Mouse (Mus musculus) testis, adult 2 months (tissue): ENCODE measurements at regions not wholly inside any gene's neighbourhood (a gene's known extent, or its start where the extent isn't known, plus 50 kb on each side); places are given as distances from the start of the nearest gene placed in this dataset.

ENCODE experiments used
- H3K27ac ChIP-seq: fragments of 200-500 bp; 2 replicates; pipeline ENCODE4 v1.5.1; 2012; ENCODE audit warnings: low read depth, low read length; ENCODE audit not compliant: control insufficient read depth, insufficient read depth
- H3K27me3 ChIP-seq: fragments of 200-500 bp; 2 replicates; pipeline ENCODE4 v1.6.1; 2012; ENCODE audit warnings: mild to moderate bottlenecking, low read length, moderate library complexity; ENCODE audit not compliant: control insufficient read depth, insufficient read depth
- H3K36me3 ChIP-seq: fragments of 200-500 bp; 2 replicates; pipeline ENCODE4 v1.6.1; 2012; ENCODE audit warnings: mild to moderate bottlenecking, low read length; ENCODE audit not compliant: control insufficient read depth, insufficient read depth
- H3K4me1 ChIP-seq: fragments of 200-500 bp; 2 replicates; pipeline ENCODE4 v1.6.1; 2012; ENCODE audit warnings: low read length; ENCODE audit not compliant: control insufficient read depth, insufficient read depth
- H3K4me3 ChIP-seq: fragments of 200-500 bp; 2 replicates; pipeline ENCODE4 v1.5.1; 2012; ENCODE audit warnings: low read depth, mild to moderate bottlenecking, low read length, moderate library complexity, mixed read lengths; ENCODE audit not compliant: control insufficient read depth
- CTCF ChIP-seq: fragments of 200-500 bp; IDR thresholded peaks from 2 replicates; pipeline ENCODE4 v1.5.1; 2012; ENCODE audit warnings: low read depth, mild to moderate bottlenecking, inconsistent platforms, low read length, moderate library complexity; ENCODE audit not compliant: control insufficient read depth, insufficient read depth, insufficient replicate concordance
- POLR2A ChIP-seq: fragments of 200-500 bp; IDR thresholded peaks from 2 replicates; pipeline ENCODE4 v1.6.1; 2012; ENCODE audit warnings: low read depth, mild to moderate bottlenecking, inconsistent platforms, low read length, moderate library complexity; ENCODE audit not compliant: control insufficient read depth

DNA sequence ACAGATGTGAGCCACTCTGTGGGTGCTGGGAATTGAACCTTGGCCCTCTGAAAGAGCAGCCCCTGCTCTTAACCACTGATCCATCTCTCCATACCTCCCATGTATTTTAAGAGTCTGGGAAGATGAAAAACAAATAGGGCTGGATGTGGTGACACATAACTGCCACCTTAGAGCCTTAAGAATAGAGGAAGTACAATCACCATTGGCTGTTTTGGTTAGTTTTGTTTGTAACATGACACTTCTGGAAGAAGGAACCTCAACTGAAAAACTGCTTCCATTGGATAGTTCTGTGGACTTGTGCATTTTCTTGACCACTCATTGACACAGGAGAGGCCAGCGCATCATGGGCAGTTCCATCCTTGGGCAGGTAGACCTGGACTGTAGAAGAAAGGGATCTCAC is 100.7 kb upstream of the Tet2 start:
- Histone ChIP-seq H3K27ac (no peak overlapping the region), H3K4me1 (no peaks in the 10 kb centered on the region), H3K27me3 (no peaks in the 10 kb centered on the region), H3K36me3 (no peaks in the 10 kb centered on the region), H3K4me3 (no peak overlapping the region)
- TF ChIP-seq POLR2A (no peak), CTCF (no peak)

DNA sequence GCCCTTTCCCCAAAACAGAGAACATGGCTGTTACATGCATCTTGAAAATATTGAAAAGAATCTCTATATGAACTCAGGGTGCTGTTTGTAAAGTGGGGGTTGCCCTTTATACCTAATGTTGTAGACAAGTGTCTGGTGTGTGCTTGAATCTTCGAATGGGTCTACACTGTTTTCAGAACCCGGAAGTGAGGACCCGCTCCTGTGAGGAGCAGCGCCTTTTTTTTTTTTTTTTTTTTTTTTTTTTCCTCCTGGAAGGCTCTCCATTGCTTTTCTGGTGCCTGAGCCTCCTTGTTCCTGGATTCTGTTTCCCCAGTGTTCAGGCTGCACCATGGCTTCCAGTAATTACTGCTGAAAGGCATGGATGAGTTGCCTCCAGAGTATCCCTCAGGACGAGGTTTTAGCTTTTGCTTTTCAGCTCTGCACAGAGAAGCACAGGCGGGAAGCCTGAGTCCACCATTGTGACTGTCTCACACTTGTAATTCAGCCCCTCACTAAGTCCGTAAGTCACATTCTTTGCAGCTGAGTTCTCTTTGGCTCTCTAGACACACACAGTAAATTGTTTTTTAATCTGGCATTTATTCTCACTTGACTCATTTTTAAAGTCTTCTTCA is 101.6 kb upstream of the Tet2 start:
- H3K27me3 ChIP-seq = no peaks in the 10 kb centered on the region
- H3K4me3 ChIP-seq = no peak overlapping the region
- H3K27ac ChIP-seq = no peak overlapping the region
- no peaks in the 10 kb centered on the region for H3K36me3 ChIP-seq
- H3K4me1 ChIP-seq = no peaks in the 10 kb centered on the region
- no peak for TF ChIP-seq POLR2A
- no peak for TF ChIP-seq CTCF

DNA sequence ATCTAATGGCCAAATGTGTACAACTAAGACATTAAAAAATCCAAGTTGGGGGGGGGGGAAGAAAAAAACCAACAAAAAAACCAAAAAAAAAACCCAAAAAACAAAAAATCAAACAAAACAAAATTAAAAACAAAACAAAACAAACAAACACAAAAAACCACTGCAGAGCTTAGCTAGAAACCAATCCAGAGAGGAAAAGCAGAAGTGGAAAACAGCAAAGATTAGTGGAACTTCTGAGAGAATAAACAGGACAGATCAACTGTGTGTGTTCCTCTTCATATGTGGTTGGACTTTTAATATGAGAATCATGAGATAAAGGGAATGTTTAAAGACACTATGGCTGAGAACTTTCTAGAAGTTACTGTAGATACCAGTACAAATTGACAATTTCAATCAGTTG is 105.1 kb upstream of the Tet2 start:
- Histone ChIP-seq H3K36me3 (no peaks in the 10 kb centered on the region), H3K4me3 (no peak overlapping the region), H3K27ac (no peak overlapping the region), H3K27me3 (no peaks in the 10 kb centered on the region), H3K4me1 (no peaks in the 10 kb centered on the region)
- TF ChIP-seq POLR2A = no peak
- TF ChIP-seq CTCF = no peak

DNA sequence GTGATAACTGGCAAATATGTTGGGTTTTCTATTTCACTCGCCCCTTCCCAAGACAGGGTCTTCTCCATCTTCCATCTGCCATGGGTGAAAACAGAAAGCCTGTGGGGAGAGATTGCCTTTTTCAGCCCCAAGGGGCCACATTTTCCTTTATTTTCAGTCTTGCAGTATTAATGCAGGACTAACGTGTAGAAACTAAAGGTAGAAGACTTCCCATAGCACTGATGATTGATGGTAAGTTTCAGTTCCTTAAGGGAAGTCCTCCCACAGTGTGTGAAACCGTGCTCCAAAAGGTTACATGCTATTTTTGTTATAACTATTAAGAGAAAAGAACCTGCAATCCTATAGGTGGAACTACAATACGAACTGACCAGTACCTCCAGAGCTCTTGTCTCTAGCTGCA is 107.1 kb upstream of the Tet2 start:
- no peaks in the 10 kb centered on the region for H3K27me3 ChIP-seq
- H3K36me3 ChIP-seq = no peaks in the 10 kb centered on the region
- H3K27ac ChIP-seq = no peak overlapping the region
- TF ChIP-seq CTCF = no peak
- no peak for TF ChIP-seq POLR2A
- no peaks in the 10 kb centered on the region for H3K4me1 ChIP-seq
- H3K4me3 ChIP-seq = no peak overlapping the region

DNA sequence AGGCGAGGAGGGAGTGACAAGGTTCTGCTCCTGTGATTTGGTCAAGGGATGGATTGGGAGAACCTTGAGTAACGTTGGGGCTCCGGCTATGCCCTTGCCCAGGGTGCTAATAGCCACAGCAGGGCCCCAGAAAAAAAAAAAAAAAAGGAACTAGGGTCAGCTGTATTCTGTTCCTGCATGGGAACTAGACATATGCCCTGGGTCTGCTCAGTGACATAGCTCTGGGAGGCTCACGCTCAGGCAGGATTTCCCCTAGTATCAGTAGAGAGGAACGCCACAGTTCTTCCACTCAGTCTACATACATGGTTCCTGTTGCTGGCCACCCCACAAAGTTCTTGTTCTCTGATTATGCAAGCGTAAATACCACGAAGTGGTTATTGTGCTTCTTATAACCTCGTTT is 114.8 kb upstream of the Tet2 start:
- Histone ChIP-seq H3K4me3 (no peak overlapping the region), H3K36me3 (no peaks in the 10 kb centered on the region), H3K27ac (no peak overlapping the region), H3K4me1 (no peaks in the 10 kb centered on the region), H3K27me3 (no peaks in the 10 kb centered on the region)
- no peak for TF ChIP-seq POLR2A
- no peak for TF ChIP-seq CTCF

GRCm38 (mm10) chr3:133661303-133661702 is 116.4 kb upstream of the Tet2 start:
- TF ChIP-seq CTCF (no peak), POLR2A (no peak)
- H3K27me3 ChIP-seq = no peaks in the 10 kb centered on the region

DNA sequence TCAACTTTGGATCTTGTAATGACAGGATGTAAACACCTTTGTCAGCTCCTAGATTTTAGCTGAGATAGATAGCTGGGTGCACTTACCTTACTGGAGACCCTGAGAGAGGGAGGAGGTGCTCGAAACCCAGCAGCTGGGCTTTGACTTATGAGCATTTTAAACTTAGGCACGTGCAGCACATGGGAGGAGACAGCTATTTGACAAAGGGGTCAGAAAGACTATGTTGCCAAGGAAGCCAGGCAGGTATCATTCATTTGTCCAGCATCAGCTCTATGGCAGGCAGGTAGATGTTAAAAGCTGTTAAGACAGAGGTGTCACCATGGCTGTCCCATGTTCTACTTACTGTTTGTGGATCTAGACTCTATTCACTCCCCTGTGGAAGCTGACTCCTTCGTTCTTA is 120.0 kb upstream of the Tet2 start:
- H3K4me3 ChIP-seq = no peak overlapping the region
- H3K4me1 ChIP-seq = no peaks in the 10 kb centered on the region
- no peak for TF ChIP-seq POLR2A
- TF ChIP-seq CTCF = no peak
- H3K36me3 ChIP-seq = no peaks in the 10 kb centered on the region
- H3K27me3 ChIP-seq = no peaks in the 10 kb centered on the region
- H3K27ac ChIP-seq = no peak overlapping the region

More at GRCm38 (mm10) chr3:133661303-133661702, 116.4 kb upstream of the Tet2 start:
- peak overlapping the region; percentile 24; the same call in 1 of the 2 replicates for H3K4me3 ChIP-seq
- no peak overlapping the region for H3K27ac ChIP-seq
- no peaks in the 10 kb centered on the region for H3K36me3 ChIP-seq
- no peaks in the 10 kb centered on the region for H3K4me1 ChIP-seq
